Mouse (Mus musculus): ENCODE results near the gene Zic1. TPM values are rescaled to one million over a fixed set of nuclear protein-coding genes. Genes with fewer than 3 reads are reported as not detected.

Zic1 gene
- polyA plus RNA-seq, 1 experiment from 2014 or later, result not detected

DNA sequence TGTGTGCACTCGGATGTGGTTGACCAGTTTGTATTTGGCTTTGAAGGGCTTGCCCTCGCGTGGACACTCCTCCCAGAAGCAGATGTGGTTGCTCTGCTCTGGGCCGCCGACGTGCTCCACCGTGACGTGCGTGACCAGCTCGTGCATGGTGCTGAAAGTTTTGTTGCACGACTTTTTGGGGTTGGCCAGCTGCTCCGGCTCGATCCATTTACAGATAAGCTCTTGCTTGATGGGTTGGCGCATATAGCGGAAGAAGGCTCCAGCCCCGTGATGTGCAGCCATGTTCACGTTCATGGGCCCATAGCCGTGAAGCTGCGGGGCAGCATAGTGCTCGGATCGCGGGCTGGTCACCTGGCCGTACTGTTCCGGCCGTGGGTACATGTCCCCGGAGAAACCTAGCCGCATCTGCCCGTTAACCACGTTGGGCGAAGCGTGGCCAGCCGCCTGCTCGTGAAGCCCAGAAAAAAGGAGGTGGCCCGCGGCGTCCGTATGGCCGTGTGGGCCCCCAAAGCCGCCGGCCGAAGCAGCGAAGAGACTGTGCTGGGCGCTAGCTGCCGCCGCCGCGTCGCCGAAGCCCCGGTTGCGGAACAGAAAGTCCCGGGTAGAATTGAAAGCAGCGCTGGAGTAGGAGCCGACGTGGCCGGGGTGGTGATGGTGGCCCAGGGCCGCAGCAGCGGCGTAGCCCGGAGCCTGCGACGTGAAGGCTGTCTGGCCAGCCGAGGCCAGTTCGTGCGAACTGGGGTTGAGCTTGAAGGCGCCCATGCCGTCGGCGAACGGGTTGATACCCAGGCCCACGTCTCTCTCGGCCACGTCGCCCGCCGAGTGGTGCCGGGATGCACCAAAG is 1.3 kb downstream of the Zic1 start:
- H3K9me3 ChIP-seq (ENCODE audit: low read length), result no peaks in the 10 kb centered on the region
- under 1% methylated on average over 75 of the region's 77 CpGs for WGBS
- no peak for TF ChIP-seq CTCF (IDR thresholded peaks at IDR 0.05)
- TF ChIP-seq EP300 (IDR thresholded peaks at IDR 0.05), result no peak
- no peak for DNase-seq (ENCODE audit: low spot score)
- H3K27ac ChIP-seq (ENCODE audit: low read length), result no peak overlapping the region
- peak overlapping the region; percentile 52 for H3K4me2 ChIP-seq (replicated peaks; ENCODE audit: low read depth, low read length)
- 0 out of 2 replicates have a peak, but pooled peaks cover 3% of the 10 kb centered on the region for H3K4me1 ChIP-seq (ENCODE audit: insufficient read depth, low read depth, low read length)
- peak overlapping the region; percentile 38 for H3K4me3 ChIP-seq (ENCODE audit: low read depth, low read length)
- H3K36me3 ChIP-seq (ENCODE audit: insufficient read depth, low read length), result no peaks in the 10 kb centered on the region
- H3K27me3 ChIP-seq (replicated peaks; ENCODE audit: insufficient read depth, low read length), result peaks cover 86% of the 10 kb centered on the region
- H3K9ac ChIP-seq (replicated peaks; ENCODE audit: low read depth), result no peak overlapping the region
- peak; percentile 11; the same call in 1 of the 2 replicates for ATAC-seq

DNA sequence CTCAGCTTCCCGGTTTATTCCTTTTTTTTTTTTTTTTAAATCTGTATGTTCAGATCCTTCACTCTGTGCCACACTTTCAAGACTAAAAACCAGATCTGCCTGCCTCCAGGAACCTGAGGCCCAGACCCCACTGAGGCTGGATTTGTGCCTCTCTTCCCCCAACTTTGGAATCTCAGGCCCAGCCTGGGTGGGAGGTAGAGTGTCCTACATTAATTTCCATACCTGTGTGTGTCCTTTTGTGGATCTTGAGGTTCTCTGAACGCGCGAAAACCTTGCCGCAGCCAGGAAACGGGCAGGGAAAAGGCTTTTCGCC is 1.8 kb downstream of the Zic1 start:
- Histone ChIP-seq H3K4me1 (ENCODE audit: insufficient read depth, low read depth, low read length) (0 out of 2 replicates have a peak, but pooled peaks cover 3% of the 10 kb centered on the region), H3K9me3 (ENCODE audit: low read length) (no peaks in the 10 kb centered on the region), H3K36me3 (ENCODE audit: insufficient read depth, low read length) (no peaks in the 10 kb centered on the region), H3K4me3 (ENCODE audit: low read depth, low read length) (no peak overlapping the region), H3K9ac (replicated peaks; ENCODE audit: low read depth) (no peak overlapping the region), H3K27me3 (replicated peaks; ENCODE audit: insufficient read depth, low read length) (peaks cover 82% of the 10 kb centered on the region), H3K4me2 (replicated peaks; ENCODE audit: low read depth, low read length) (no peak overlapping the region), H3K27ac (ENCODE audit: low read length) (no peak overlapping the region)
- no peak for TF ChIP-seq EP300 (IDR thresholded peaks at IDR 0.05)
- no peak for TF ChIP-seq CTCF (IDR thresholded peaks at IDR 0.05)
- 5% methylated on average over 7 of the region's 7 CpGs for WGBS
- DNase-seq (ENCODE audit: low spot score) (no peak), ATAC-seq (no peak)

DNA sequence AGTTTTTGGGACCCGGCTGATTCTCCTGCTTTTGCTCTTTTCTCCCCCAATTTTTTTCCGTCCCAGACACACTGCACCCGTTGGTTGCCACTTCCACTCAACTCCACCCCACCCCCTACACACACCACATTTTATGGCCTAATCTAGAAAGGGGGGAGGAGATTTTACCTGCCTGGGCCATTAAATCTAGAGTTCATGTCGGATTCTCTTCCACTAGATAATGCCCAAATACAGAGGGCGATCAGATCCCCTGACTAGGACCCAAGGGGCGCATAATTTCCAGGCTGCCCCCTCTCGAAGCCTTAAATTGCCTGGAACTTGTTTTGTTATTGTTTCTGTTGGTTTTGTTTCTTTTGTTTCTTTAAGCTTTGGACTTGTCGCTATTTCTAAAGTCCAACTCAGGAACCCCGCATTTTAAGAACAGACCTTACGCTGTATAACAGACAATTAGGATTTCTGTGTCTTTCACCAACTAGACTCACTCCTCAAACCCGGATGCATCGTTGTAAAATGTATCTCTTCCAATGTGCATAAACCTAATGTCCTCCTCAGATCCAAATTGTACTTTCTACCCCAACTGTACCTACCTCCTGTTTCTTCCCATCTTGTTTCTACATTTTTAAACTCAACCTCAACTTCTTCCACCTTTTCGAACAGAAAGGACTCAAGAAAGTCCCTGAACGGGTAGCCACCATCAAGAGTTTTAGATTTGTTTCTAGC is 2.4 kb downstream of the Zic1 start:
- no peaks in the 10 kb centered on the region for H3K9me3 ChIP-seq (ENCODE audit: low read length)
- DNase-seq (ENCODE audit: low spot score) (no peak), ATAC-seq (no peak)
- H3K9ac ChIP-seq (replicated peaks; ENCODE audit: low read depth), result no peak overlapping the region
- WGBS, result 6% methylated on average over 14 of the region's 14 CpGs
- TF ChIP-seq CTCF (IDR thresholded peaks at IDR 0.05) (no peak), EP300 (IDR thresholded peaks at IDR 0.05) (no peak)
- no peak overlapping the region for H3K4me3 ChIP-seq (ENCODE audit: low read depth, low read length)
- H3K4me1 ChIP-seq (ENCODE audit: insufficient read depth, low read depth, low read length), result 0 out of 2 replicates have a peak, but pooled peaks cover 3% of the 10 kb centered on the region
- H3K36me3 ChIP-seq (ENCODE audit: insufficient read depth, low read length), result no peaks in the 10 kb centered on the region
- no peak overlapping the region for H3K27ac ChIP-seq (ENCODE audit: low read length)
- peaks cover 77% of the 10 kb centered on the region for H3K27me3 ChIP-seq (replicated peaks; ENCODE audit: insufficient read depth, low read length)
- no peak overlapping the region for H3K4me2 ChIP-seq (replicated peaks; ENCODE audit: low read depth, low read length)

DNA sequence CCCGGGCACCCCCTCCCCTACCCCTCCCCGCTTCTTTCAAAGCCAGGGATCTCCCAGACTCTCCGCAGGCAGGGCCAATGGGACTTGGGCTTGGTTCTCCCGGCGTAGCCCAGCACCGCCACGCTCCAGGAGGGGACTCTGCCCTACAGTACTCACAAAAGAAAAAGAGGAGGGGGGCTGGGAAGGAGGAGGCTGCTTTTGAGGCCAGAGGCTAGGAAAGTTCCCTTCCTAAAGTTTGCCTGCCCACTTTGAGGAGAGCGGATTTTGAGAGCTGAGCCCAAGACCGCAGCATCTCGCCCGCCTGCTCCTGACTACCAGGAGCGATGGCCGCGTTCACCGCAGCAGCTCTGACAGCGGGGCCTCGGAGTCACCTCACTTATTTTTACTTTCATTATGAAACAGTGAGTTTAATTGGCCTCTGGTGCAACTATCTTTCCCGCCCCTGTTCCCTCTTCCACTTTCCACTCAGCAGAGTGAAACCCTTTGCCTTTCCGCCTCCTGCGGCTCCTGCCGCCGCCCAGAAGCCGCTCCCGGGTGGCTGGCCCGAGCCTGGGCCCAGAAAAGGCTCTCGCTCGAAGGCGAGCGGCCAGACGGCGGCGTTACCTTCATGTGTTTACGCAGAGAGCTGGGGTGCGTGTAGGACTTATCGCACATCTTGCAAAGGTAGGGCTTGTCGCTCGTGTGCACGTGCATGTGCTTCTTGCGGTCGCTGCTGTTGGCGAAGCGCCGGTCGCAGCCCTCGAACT is 3.6 kb downstream of the Zic1 start, which contains the start of gene Zic4:
TSS of gene Zic4 (plus strand) at position 558 of the 746 bp plus-strand sequence.
- H3K4me1 ChIP-seq (ENCODE audit: insufficient read depth, low read depth, low read length), result 0 out of 2 replicates have a peak, but pooled peaks cover 3% of the 10 kb centered on the region
- no peak within 1 kb of the TSS for H3K9ac ChIP-seq (replicated peaks; ENCODE audit: low read depth)
- ATAC-seq (peak; percentile 33), DNase-seq (ENCODE audit: low spot score) (no peak)
- no peak within 1 kb of the TSS for H3K27ac ChIP-seq (ENCODE audit: low read length)
- no peaks in the 10 kb centered on the region for H3K36me3 ChIP-seq (ENCODE audit: insufficient read depth, low read length)
- no peak for TF ChIP-seq CTCF (IDR thresholded peaks at IDR 0.05)
- TF ChIP-seq EP300 (IDR thresholded peaks at IDR 0.05), result no peak
- H3K9me3 ChIP-seq (ENCODE audit: low read length), result no peaks in the 10 kb centered on the region
- peaks cover 78% of the 10 kb centered on the region for H3K27me3 ChIP-seq (replicated peaks; ENCODE audit: insufficient read depth, low read length)
- peak within 1 kb of the TSS; percentile 45 for H3K4me3 ChIP-seq (ENCODE audit: low read depth, low read length)
- 2% methylated on average over 44 of the region's 45 CpGs for WGBS
- H3K4me2 ChIP-seq (replicated peaks; ENCODE audit: low read depth, low read length), result peak within 1 kb of the TSS; percentile 61

DNA sequence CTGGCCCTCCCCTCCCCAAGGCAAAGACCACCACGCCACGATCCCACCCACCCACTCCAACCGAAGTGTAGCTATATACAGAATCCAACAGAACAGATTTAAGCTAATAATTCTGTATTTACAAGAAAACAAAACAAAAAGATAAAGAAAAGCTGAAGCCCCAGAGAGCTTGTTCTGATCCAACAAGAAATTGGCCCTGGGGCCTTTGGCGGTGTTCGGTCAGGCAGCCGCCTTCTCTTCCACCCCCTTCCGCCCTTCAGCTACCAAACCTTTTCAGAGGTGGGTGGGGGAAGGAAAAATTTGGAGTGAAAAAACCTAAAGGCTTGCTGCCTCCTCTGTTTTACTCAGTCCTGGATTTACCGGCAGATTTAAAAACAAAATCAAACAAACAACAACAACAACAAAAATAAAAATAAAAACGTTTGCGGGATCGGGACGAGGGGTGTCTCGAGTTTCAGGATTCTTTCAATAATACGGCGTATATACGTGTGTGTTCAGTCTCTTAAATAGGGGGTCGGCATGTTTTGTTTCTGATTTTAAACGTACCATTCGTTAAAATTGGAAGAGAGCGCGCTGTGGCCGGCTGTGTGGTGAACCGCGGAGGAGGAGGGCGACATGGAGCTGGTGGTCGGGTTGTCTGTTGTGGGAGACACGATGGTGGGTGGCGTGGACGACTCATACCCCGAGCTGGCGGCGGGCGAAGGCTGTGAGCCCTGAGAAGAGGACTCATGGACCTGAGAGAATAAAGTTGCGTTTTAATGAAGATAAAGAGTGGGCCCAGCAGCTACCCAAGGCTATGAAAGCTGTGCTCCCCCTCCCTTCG is 4.4 kb downstream of the Zic1 start:
- TF ChIP-seq EP300 (IDR thresholded peaks at IDR 0.05) (no peak), CTCF (IDR thresholded peaks at IDR 0.05) (no peak)
- Histone ChIP-seq H3K4me3 (ENCODE audit: low read depth, low read length) (peak overlapping the region; percentile 45; the same call in 1 of the 2 replicates), H3K9me3 (ENCODE audit: low read length) (no peaks in the 10 kb centered on the region), H3K27ac (ENCODE audit: low read length) (no peak overlapping the region), H3K36me3 (ENCODE audit: insufficient read depth, low read length) (no peaks in the 10 kb centered on the region), H3K9ac (replicated peaks; ENCODE audit: low read depth) (no peak overlapping the region), H3K4me2 (replicated peaks; ENCODE audit: low read depth, low read length) (peak overlapping the region; percentile 61), H3K27me3 (replicated peaks; ENCODE audit: insufficient read depth, low read length) (peaks cover 78% of the 10 kb centered on the region), H3K4me1 (ENCODE audit: insufficient read depth, low read depth, low read length) (0 out of 2 replicates have a peak, but pooled peaks cover 3% of the 10 kb centered on the region)
- ATAC-seq (no peak), DNase-seq (ENCODE audit: low spot score) (no peak)
- under 1% methylated on average over 34 of the region's 35 CpGs for WGBS
